Mouse (Mus musculus) intestine, embryonic 16.5 days (tissue): Measurements from ENCODE around the gene Umod. TPM values are rescaled to one million over a fixed set of nuclear protein-coding genes. Genes with fewer than 3 reads are reported as not detected.

Experiments
- ATAC-seq: fragments of 200-750 bp; cut with Nextera tagmentation; 2 replicates; pipeline ENCODE4 v1.8.0; 2017; ENCODE audit warnings: moderate TSS enrichment, moderate library complexity
- H3K27ac ChIP-seq: fragments of 300-500 bp; sonication (generic); 2 replicates; pipeline ENCODE4 v1.5.1; 2014; ENCODE audit warnings: mild to moderate bottlenecking, low read length
- H3K27me3 ChIP-seq: fragments of 300-500 bp; sonication (generic); replicated peaks from 2 replicates; pipeline ENCODE4 v1.6.1; 2014; ENCODE audit warnings: low read length, control low read depth, mixed read lengths; ENCODE audit not compliant: control insufficient read depth, insufficient read depth
- H3K36me3 ChIP-seq: fragments of 300-500 bp; sonication (generic); 2 replicates; pipeline ENCODE4 v1.6.1; 2014; ENCODE audit warnings: low read length, control low read depth; ENCODE audit not compliant: control insufficient read depth, insufficient read depth
- H3K4me1 ChIP-seq: fragments of 300-500 bp; sonication (generic); 2 replicates; pipeline ENCODE4 v1.6.1; 2014; ENCODE audit warnings: low read length, control low read depth, mixed read lengths; ENCODE audit not compliant: control insufficient read depth, insufficient read depth
- H3K4me2 ChIP-seq: fragments of 300-500 bp; sonication (generic); 2 replicates; pipeline ENCODE4 v1.6.1; 2014; ENCODE audit warnings: low read depth, low read length, control low read depth
- H3K4me3 ChIP-seq: fragments of 300-500 bp; sonication (generic); 2 replicates; pipeline ENCODE4 v1.5.1; 2014; ENCODE audit warnings: mild to moderate bottlenecking, low read length
- H3K9ac ChIP-seq: fragments of 300-500 bp; sonication (generic); 2 replicates; pipeline ENCODE4 v1.6.1; 2014; ENCODE audit warnings: low read depth, low read length
- H3K9me3 ChIP-seq: fragments of 300-500 bp; sonication (generic); 2 replicates; pipeline ENCODE4 v1.6.1; 2016; ENCODE audit warnings: low read length, control low read depth; ENCODE audit not compliant: control insufficient read depth
- WGBS: fragments of 180-500 bp; shearing (Covaris S2); extraction: QIAGEN DNeasy Blood & Tissue Kit; methylation state at CpG from one replicate; pipeline ENCODE4 v1.1.7; 2014; 5-methylcytosine and 5-hydroxymethylcytosine counted together
- polyA plus RNA-seq: library from polyadenylated mRNA; unstranded; fragments of >200 nt; fragmentation: Nextera tagmentation; extraction: Ambion mirVana; gene quantifications from 2 replicates; pipeline ENCODE4 v1.2.1, GENCODE M21; 2015

Umod gene
- polyA plus RNA-seq: not detected in 2 replicates

- Histone ChIP-seq H3K9me3 (no peaks in the 10 kb centered on the region), H3K27ac (no peak within 1 kb of the TSS), H3K27me3 (no peaks in the 10 kb centered on the region), H3K4me2 (no peak within 1 kb of the TSS), H3K36me3 (no peaks in the 10 kb centered on the region), H3K9ac (no peak within 1 kb of the TSS), H3K4me3 (no peak within 1 kb of the TSS), H3K4me1 (no peaks in the 10 kb centered on the region)
- no peak for ATAC-seq
Observed at GRCm38 (mm10) chr7:119479256-119479655, at the start of gene Umod. Umod (minus strand) TSS chr7:119479282.

- no peak for ATAC-seq
- no peaks in the 10 kb centered on the region for H3K36me3 ChIP-seq
- H3K9ac ChIP-seq: no peak overlapping the region
- H3K4me1 ChIP-seq: 0 out of 2 replicates have a peak, but pooled peaks cover 2% of the 10 kb centered on the region
- no peak overlapping the region for H3K27ac ChIP-seq
- H3K27me3 ChIP-seq: no peaks in the 10 kb centered on the region
- no peaks in the 10 kb centered on the region for H3K9me3 ChIP-seq
- H3K4me2 ChIP-seq: no peak overlapping the region
- H3K4me3 ChIP-seq: no peak overlapping the region
- WGBS: 78% methylated on average over 7 of the region's 7 CpGs
Observed at GRCm38 (mm10) chr7:119528617-119529016, 49.5 kb upstream of the Umod start.

DNA sequence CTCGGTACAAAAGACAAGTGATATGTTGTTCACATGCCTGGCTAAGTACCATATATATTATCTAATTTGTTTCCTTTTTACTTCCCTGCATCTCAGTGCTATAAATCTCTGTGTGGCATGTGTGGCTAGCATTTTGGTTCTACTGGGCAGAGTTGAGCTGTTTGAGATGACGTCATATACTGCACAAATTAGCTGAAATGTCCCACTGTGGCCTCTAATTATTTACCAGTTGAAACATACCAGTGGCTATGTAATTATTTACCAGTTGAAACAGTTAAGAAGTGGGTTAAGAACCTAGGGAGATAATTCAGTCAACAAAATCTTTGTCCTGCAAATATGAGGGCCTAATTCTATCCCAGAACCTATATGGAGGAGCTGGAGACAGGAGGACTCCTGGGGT lies 48.5 kb upstream of the Umod start:
- H3K27me3 ChIP-seq: no peaks in the 10 kb centered on the region
- H3K36me3 ChIP-seq: no peaks in the 10 kb centered on the region
- H3K9me3 ChIP-seq: no peaks in the 10 kb centered on the region
- no peak overlapping the region for H3K4me2 ChIP-seq
- WGBS: 58% methylated on average over 2 of the region's 2 CpGs
- H3K4me3 ChIP-seq: no peak overlapping the region
- no peak overlapping the region for H3K9ac ChIP-seq
- no peak overlapping the region for H3K27ac ChIP-seq
- 0 out of 2 replicates have a peak, but pooled peaks cover 2% of the 10 kb centered on the region for H3K4me1 ChIP-seq
- ATAC-seq: peak; percentile 20

- 0 out of 2 replicates have a peak, but pooled peaks cover 2% of the 10 kb centered on the region for H3K4me1 ChIP-seq
- no peak overlapping the region for H3K4me2 ChIP-seq
- H3K4me3 ChIP-seq: no peak overlapping the region
- no peaks in the 10 kb centered on the region for H3K36me3 ChIP-seq
- H3K27me3 ChIP-seq: no peaks in the 10 kb centered on the region
- no peak overlapping the region for H3K9ac ChIP-seq
- H3K9me3 ChIP-seq: no peaks in the 10 kb centered on the region
- no peak overlapping the region for H3K27ac ChIP-seq
- peak; percentile 60 for ATAC-seq
- 85% methylated on average over 1 of the region's 1 CpGs for WGBS
Observed at GRCm38 (mm10) chr7:119527135-119527534, 48.1 kb upstream of the Umod start.

DNA sequence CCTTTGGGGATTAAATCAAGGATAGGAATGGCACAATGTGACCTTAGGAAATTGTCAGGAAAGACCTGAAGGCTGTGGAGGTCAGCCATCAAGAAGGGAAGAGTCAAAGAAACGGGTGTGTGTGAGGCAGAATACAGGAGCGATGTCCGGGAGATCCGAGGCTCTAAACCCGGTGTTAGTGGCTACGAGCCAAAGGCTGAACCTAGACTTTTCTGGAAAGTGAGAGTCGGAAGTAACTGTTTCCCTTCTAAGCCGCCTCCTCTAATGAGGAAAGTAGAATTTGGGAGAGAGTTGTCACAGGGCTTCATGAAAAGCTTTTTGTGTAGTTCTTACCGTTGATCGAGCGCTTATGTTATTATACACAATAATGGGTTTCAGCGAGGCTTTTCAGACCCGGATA lies 47.4 kb upstream of the Umod start:
- no peak for ATAC-seq
- WGBS: 76% methylated on average over 13 of the region's 13 CpGs
- H3K9me3 ChIP-seq: no peaks in the 10 kb centered on the region
- no peak overlapping the region for H3K9ac ChIP-seq
- H3K4me3 ChIP-seq: no peak overlapping the region
- no peak overlapping the region for H3K27ac ChIP-seq
- no peaks in the 10 kb centered on the region for H3K36me3 ChIP-seq
- no peaks in the 10 kb centered on the region for H3K27me3 ChIP-seq
- 0 out of 2 replicates have a peak, but pooled peaks cover 2% of the 10 kb centered on the region for H3K4me1 ChIP-seq
- no peak overlapping the region for H3K4me2 ChIP-seq

DNA sequence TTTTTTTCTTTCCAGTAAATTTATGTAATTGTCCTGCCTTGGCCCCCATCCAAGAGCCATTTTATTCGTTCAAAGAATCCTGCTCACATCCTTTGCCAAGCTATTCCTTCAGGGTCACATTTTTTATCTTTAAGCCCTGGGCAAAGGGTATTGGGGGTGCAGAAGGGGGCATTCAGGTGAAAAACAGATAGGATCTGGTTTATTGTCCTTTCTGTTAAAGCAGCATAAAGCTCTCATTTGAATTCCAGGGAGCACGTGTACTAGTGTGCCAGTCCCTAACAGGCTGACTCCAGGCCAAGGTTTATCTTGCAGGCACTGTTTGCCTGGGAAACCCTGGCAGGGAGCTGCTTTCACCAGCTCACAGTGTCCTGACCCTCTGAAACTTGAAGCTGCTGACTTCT lies 46.8 kb upstream of the Umod start:
- H3K4me3 ChIP-seq: no peak overlapping the region

DNA sequence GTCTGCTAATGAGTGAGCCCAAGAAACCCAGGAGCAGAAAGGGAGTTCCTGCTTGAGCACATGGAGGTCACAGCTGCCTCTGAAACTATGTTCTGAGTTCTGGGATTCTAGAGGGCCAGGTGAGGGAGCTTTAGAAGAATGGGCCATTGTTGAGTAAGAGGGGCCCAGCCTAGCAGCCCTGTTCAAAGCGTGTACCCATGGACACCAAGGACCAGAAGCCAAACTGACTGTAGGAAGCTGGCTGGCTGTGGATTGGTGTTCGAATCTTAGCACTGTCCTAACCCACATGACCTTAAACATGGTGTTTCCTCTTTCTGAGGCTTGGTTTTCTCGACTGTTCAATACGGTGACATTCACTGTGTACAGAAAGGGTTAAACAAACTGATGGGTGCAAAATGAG lies 44.3 kb upstream of the Umod start, which contains the start of gene Pdilt:
Gene Pdilt (minus strand): TSS at position 101 of the 400 bp plus-strand sequence.
- no peak within 1 kb of the TSS for H3K27ac ChIP-seq
- H3K36me3 ChIP-seq: no peaks in the 10 kb centered on the region
- H3K9me3 ChIP-seq: no peaks in the 10 kb centered on the region
- H3K4me1 ChIP-seq: 0 out of 2 replicates have a peak, but pooled peaks cover 2% of the 10 kb centered on the region
- 66% methylated on average over 4 of the region's 4 CpGs for WGBS
- H3K4me2 ChIP-seq: no peak within 1 kb of the TSS
- no peak for ATAC-seq
- H3K27me3 ChIP-seq: no peaks in the 10 kb centered on the region
- no peak within 1 kb of the TSS for H3K4me3 ChIP-seq
- H3K9ac ChIP-seq: no peak within 1 kb of the TSS

More for the DNA sequence above, 46.8 kb upstream of the Umod start:
- Histone ChIP-seq H3K27ac (no peak overlapping the region), H3K36me3 (no peaks in the 10 kb centered on the region), H3K4me1 (0 out of 2 replicates have a peak, but pooled peaks cover 2% of the 10 kb centered on the region), H3K4me2 (no peak overlapping the region), H3K27me3 (no peaks in the 10 kb centered on the region), H3K9ac (no peak overlapping the region), H3K9me3 (no peaks in the 10 kb centered on the region)
- ATAC-seq: peak; percentile 75
- 11% methylated on average over 2 of the region's 2 CpGs for WGBS

- Histone ChIP-seq H3K4me2 (no peak overlapping the region), H3K4me1 (0 out of 2 replicates have a peak, but pooled peaks cover 2% of the 10 kb centered on the region), H3K27ac (no peak overlapping the region), H3K4me3 (no peak overlapping the region), H3K9ac (no peak overlapping the region), H3K9me3 (no peaks in the 10 kb centered on the region), H3K36me3 (no peaks in the 10 kb centered on the region), H3K27me3 (no peaks in the 10 kb centered on the region)
- ATAC-seq: no peak
- 68% methylated on average over 1 of the region's 1 CpGs for WGBS
Observed at GRCm38 (mm10) chr7:119522385-119522784, 43.3 kb upstream of the Umod start.

GRCm38 (mm10) chr7:119521816-119522215 lies 42.7 kb upstream of the Umod start:
- 67% methylated on average over 3 of the region's 3 CpGs for WGBS
- ATAC-seq: no peak
- no peaks in the 10 kb centered on the region for H3K4me1 ChIP-seq
- no peaks in the 10 kb centered on the region for H3K27me3 ChIP-seq
- no peak overlapping the region for H3K4me2 ChIP-seq
- H3K4me3 ChIP-seq: no peak overlapping the region
- no peak overlapping the region for H3K27ac ChIP-seq
- H3K9ac ChIP-seq: no peak overlapping the region
- no peaks in the 10 kb centered on the region for H3K36me3 ChIP-seq
- H3K9me3 ChIP-seq: no peaks in the 10 kb centered on the region

DNA sequence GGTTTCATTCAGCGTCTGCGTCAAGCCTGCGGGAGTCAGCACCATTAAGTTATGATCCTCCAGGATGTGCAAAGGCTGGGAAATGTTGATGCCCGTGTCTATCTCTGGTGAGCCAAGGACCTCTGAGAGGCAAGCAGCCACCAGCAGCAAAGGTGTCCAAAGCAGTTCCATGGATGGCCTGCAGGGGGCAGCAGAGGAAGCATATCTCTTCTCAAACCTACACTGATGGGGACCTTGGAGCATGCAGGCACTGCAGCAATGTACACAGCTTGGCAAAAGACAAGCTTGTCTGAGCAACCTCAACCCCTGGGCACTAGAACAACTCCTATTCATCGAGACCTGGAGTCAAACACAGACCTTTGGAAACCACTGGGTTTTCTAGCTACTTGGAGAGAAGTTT lies 40.6 kb upstream of the Umod start:
- Histone ChIP-seq H3K27me3 (no peaks in the 10 kb centered on the region), H3K27ac (no peak overlapping the region), H3K4me2 (no peak overlapping the region), H3K9ac (no peak overlapping the region), H3K4me1 (no peaks in the 10 kb centered on the region), H3K36me3 (no peaks in the 10 kb centered on the region), H3K9me3 (no peaks in the 10 kb centered on the region), H3K4me3 (no peak overlapping the region)
- ATAC-seq: peak; percentile 22; the same call in 1 of the 2 replicates
- 45% methylated on average over 5 of the region's 5 CpGs for WGBS
